Mouse (Mus musculus) testis, adult 2 months (tissue): ENCODE measurements around the gene Camta1.

Source experiments
- CTCF ChIP-seq: fragments of 200-500 bp; IDR thresholded peaks from 2 replicates; pipeline ENCODE4 v1.5.1; 2012; ENCODE audit warnings: low read depth, mild to moderate bottlenecking, inconsistent platforms, low read length, moderate library complexity; ENCODE audit not compliant: control insufficient read depth, insufficient read depth, insufficient replicate concordance
- POLR2A ChIP-seq: fragments of 200-500 bp; IDR thresholded peaks from 2 replicates; pipeline ENCODE4 v1.6.1; 2012; ENCODE audit warnings: low read depth, mild to moderate bottlenecking, inconsistent platforms, low read length, moderate library complexity; ENCODE audit not compliant: control insufficient read depth

DNA sequence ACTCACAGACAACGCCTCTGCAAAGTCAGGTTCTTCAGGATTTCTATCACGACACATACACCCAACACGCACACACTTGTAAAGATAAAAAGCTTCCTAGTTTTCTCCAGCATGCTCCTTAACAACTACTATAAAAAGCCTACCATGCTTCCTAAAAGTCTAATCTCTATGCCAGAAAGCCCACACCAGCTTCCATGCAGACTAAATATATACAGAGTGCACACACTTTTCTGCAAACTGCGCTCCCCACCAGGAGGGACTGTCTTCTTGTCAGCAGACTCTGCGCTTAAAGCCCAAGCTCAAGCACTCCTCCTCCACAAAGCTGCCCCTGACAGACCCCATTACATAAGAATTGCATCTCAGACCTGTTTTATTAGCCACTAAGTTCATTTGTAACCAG, 820.2 kb downstream of the Camta1 start:
- TF ChIP-seq POLR2A (no peak), CTCF (no peak)
